Mouse (Mus musculus) natural killer cell, adult 2 months (primary cell): ENCODE results near the gene Add1.

Experiments
- DNase-seq, 2 experiments: peaks; one replicate each; pipeline ENCODE4 v3.0.0; 2022; ENCODE audit warnings: low spot score in 2 of 2

Gene Add1

DNA sequence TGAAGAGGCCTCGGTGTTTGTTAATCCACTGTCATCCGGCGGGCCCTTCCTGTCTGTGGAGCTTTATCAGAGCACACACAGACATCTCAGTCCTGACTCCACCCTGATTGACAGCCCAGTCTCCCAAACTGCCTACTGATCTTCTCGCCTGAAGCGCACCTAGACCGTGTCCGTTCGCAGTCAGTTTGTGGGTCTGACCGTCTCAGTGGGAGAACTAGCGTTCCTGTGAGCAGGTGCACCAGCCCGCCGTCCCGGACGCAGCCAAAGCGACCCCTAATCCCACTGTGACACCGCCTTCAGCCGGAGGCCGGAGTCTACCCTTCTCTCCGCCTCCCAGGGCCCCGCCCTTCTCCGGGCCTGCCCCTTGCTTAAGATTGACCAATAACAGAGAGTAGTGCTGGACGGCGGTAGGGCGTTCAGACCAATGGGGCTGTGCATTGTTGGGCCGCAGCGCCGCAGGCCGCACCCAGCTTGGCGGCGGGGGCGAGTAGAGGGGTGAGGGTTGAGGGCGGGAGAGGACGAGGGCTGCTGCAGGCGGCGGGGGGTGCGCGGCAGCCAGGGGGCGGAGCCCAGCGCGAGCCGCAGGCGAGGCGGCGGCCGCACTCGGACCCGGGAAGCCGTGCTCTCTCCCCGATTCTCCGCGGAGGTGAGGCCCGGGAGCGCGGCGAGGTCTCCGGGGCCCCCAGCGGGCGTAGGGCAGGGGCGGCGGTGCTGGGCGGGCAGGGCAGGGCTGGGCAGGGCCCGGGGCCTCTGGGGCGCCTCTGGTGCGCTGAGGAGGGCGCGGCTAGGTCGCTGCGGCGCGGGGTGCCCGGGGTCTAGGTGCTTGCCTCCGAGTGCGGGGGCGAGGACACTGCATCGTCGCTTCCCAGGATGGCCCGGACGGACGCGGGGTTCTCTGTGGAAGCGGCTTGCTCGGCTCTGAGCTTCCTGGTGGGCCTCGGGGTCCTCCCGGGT is at the start of gene Add1:
Gene Add1 (plus strand): TSS at position 397 of the 954 bp plus-strand sequence.
- peak; percentile 96 to 97 for DNase-seq

DNA sequence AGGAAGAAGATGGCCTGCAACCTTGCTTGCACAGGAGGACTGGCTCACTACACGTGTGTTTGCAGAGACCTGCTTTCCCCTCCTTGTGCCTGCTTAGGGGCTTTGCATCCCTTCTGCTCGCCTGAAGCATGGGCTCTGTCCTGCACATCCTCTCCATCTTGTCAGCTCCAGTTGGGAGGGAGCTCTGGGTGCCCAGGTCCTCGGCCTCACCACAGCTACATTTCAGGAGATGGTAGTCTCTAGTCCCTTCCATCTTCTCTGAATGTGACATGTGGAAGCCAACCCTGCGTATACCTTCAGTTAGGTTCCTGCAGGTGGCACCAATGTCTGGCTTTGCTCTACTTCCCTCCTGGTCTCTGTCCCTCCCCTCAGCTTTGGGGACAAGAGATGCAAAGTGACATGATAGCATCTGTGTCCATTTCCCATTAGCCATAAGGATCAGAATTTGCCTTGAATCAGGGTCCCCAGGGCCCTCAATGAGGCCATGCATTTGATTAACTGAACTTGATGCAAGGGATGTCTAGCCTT is 49.4 kb upstream of the Add1 start:
- DNase-seq, result peak in 1 of 2 experiments; percentile 37

DNA sequence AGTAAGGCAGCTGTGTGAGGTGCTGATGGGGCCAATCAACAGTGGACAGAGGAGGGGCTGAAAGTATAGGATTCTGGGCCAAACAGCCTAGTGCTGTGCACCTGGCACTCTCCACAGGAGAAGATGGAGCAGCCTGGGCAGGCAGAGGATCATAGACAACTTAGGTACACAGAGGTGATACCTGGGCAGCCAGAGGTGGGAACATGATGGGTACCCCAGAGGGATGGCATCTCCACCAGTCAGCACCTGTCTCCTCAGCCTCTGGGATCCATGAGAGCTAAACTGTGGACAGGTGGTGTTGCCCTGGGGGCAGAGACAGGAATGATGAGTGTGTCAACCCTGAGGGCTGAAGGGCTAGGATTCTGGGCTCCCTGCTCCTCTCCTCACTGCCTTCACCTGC is 49.0 kb upstream of the Add1 start:
- no peak for DNase-seq

DNA sequence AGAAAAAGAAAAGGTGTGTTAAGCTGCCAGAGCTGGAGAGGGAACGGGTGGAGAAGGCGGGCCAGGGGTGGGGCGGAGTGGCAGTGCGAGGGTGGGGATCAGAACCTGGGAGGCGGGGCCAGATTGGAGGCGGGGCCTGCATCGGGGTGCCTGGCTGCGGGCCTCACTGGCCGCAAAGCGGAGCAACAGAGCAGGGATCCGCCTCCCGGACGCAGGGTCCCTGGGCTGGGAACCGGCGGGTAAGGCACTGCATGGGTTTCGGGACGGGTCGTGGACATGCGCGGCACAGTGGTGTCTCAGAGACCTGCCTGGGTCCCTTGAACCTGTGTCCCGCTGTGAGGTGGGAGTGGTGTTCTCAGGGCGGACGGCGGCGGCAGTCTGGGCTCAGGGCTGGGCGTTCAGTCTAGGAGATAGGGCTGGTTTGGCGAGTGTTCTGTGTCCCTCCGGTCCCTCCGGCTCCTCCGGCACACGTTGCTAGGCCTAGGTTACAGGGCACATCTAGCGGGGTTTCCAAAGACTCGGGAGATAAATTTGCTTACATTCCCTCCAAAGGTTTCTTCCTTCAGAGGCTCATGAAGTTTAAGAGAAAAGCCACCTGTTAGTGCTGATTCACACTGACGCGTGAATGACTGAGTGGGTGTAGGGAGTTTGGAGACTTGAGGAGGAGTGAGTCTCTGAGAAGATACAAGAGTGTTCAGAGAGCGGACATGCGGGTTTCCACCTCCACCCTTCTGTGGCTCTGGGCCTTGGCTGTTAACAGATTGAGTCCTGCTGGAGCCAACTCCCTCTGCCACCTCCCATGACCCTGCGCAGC is 47.6 kb upstream of the Add1 start, which contains the start of gene Sh3bp2:
Gene Sh3bp2 (plus strand): TSS at position 176 of the 814 bp plus-strand sequence.
- DNase-seq, result peak; percentile 88 to 94

DNA sequence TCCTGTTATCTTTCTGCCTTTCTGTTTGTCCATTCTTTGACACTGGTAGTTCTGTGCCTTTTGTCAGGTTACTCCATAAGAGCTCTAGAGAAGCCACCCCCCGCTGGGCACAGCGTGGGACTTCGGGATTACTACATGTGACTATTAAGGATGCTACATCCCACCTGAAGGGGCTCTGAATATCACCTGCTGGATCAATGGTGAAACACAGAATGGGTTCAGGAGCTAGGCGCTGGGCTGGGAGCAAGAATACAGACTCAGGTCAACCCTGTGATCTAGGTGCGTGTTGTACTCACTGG is 47.0 kb upstream of the Add1 start:
- no peak for DNase-seq

DNA sequence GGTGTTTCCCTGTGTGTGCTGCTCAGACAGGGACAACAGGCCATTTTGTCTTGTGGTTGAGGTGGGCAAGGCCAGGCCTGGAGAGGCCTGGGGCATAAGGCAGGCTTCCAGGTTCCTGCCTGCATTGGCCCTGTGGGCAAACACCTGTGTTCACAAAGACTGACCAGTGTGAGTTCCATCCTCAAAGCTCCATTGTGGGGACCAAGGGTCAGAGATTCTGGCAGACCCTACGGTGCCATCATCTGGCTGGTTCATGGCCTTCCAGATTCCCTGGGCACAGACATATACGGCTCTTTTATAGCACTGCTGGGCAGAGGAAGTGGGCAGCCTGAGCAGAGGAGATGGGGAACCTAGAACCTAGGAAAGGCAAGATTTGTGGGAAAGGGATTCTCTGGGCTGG is 46.1 kb upstream of the Add1 start:
- DNase-seq, result no peak

DNA sequence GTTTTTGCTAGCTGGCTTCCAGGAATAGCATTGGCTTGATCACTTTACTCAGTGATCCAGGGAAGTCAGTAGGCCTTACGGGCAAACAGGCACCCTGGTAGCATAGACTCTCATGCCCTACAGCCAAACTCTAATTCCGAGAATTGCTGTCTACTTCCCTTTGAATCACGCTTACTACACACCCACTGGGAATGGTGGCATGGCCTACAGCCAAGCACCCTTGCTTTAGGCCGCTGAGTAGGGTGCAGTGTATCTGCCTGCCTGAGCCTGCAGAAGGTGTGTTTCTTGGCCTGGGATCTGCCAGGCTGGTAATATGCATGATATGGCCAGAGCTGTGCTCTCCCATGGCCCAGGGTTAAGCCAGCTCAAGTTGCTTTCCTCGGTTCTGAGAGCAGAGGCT is 44.7 kb upstream of the Add1 start:
- no peak for DNase-seq

DNA sequence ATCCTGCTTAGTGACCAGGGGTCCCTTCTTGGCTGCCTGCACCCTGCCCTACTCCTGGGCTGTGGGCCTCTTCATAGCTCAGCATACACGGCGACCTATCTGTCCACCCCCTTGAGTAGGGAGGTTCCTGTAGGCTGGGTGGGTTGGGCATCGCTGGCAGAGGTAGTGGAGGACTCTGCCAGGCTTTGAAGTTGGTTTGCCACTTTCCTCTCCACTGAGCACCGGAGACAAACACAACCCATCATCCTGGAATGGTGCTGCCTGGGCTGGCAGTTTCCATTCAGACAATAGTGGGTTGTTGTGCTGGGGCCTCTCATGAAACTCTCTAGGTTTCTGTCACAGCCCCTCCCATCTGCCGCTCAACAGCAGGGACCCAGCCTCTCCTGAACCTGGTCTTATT is 43.3 kb upstream of the Add1 start:
- no peak for DNase-seq

DNA sequence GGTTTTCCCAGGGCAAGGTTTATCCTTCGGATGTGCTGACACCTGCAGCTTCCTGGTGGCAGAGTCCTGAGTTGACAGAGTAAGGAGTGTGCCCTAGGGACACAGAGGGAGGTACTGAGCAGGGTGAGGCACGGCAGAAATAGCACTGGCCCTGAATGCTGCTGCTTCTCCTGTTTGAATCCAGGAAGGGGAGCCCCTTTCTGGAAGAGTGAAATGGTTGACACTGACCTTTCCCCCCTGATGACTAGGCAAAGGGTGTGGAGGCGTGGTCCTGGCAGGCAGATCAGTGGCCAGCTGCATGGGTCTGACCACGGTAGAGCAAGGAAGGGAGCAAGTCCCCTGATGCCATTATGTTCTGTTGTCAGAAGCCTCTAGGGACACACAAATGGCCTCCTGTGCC is 42.8 kb upstream of the Add1 start:
- DNase-seq, result no peak

DNA sequence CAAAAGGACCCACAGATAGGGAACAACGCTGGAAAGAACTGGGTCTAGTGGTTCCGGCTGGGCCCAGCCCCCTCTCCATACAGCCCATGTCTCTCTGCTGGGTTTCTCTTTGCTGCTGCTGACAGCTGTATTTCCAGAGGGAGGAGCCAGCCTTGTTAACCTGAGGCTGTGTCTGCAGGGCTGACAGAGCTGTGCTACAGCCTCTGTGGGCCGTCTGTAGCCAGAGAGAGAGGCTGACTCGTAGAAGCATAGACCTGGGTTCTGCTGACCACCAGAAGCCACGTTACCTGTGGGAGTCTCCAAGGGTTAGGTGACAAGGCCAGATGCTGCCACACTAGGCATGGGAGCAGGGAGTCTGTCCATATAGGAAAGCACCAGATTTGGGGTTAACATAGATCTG is 40.4 kb upstream of the Add1 start:
- DNase-seq, result no peak

DNA sequence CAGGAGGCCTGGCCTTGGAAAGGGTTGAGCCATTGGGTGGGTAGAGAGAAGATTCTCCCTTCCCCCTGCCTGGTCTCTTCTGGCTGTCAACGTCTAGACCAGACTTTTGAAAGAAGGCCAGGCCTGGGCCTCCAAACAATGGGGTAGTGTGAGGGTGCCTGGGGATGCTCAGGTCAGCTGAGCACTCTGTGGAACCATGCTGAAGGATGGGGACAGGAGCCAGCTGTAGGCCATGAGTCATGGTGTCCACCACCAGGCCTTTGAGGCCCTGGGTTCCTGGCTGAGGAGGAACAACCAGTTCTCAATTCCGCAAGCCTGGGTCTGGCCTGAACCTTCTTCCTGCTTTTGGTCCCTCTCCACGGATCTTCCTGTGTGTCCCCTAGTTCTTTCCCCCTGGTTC is 39.6 kb upstream of the Add1 start:
- DNase-seq, result no peak

DNA sequence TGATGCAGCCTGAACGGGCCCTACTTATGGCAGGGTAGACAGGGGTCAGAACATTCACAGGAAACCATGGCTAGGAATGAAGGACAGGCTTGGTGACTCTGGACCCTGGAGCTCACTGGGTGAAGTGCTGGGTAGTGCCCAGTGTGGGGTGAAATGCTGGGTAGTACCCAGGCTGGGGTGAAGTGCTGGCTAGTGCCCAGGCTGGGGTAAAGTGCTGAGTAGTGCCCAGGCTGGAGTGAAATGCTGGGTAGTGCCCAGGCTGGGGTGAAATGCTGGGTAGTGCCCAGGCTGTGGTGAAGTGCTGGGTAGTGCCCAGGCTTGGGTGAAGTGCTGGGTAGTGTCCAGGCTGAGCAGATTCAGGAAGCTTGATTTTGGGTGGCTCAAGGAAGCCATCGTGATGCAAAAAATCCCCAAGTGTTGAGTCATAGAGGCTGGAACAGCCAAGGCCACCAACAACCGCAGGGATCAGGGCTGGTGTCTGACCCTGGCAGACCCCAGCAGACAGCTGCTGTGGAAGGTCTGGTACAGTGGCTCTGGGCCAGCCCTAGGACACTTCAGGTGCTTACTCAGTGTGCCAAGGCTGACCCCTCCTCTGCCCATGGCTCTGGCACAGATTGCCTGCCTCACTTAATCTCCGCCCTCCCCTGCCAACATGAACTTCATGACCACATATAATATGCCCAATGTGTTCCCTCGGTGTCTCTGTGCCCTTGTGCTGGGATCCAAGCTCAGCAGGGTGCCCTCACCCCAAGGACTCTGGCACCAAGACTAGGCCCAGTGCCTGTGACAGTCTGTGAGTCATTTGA is 38.5 kb upstream of the Add1 start:
- no peak for DNase-seq

DNA sequence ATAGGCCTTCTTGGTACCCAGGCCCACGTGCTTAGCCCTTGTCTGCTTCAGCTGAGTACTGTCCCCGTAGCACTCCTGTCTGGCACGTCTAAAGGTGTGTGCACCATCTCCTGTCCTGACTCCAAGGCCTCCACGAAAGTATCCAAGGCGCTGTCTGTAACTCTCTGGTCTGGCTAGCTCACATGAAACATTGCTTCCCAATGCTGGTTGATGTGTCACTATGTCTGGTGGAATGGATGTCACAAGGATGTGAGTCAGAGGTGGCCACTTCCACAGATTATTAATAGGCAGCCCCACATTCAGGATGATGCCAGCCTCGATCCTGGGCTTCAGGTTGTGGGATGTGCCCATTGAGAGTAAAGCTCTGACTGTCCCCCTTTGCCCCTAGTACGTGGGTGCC is 37.6 kb upstream of the Add1 start:
- no peak for DNase-seq

DNA sequence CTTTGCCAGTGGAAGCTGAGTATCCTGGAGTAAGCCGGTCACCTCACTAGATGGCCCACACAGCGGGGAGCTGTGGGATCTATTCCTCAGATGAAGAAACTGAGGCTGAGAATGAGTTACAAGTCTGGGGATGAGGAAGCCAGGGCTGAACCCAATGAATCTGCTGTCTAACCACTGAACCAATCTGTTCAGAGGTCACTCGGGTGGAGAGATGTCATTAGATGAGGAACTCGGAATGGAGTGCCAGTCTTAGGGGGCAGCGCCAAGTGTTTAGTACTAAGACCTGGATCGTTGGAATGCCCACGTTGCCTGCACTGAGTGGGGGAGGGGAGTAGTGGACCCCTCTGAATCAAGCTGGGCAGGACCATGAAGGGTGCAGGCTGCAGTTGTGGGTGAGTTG is 35.4 kb upstream of the Add1 start:
- DNase-seq, result no peak

DNA sequence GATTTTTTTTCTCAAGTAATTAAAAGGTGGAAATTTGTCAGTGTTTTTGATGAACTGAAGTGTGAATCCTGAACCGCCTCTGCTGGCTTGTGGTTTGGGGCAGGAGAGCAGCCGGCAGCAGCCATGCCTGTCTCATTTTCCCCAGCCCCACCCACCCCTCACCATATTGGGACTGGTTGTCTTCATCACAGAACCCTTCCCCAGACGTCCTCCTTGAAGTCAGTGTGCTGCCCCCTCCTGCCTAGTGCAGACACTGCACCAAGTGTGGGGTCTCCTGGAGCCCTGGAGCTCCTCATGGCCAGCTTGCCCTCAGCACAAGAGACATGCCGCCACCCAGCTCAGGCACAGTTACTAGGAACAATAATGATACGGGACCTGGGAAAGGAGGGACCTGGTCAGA is 34.9 kb upstream of the Add1 start:
- DNase-seq, result peak; percentile 51 to 69

DNA sequence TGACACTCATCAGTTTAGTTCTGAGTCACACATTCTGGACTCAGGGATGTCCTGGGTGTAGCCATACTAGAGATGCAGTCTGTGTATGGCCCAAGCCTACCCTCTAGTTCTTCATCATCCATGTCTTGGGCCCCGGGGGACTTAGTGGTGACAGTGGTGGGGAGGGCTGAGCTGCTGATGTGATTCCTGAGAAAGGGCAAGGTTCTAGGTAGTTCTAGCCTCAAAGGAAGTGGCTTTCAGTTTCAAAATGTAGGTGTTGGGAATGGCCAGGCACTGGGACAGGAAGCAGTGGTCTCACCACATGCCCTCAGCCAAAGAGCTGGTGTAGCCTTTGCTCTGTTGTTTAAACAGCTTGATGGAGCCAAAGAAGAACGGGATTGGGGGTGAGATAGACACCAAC is 34.3 kb upstream of the Add1 start:
- peak; percentile 54 to 66 for DNase-seq

DNA sequence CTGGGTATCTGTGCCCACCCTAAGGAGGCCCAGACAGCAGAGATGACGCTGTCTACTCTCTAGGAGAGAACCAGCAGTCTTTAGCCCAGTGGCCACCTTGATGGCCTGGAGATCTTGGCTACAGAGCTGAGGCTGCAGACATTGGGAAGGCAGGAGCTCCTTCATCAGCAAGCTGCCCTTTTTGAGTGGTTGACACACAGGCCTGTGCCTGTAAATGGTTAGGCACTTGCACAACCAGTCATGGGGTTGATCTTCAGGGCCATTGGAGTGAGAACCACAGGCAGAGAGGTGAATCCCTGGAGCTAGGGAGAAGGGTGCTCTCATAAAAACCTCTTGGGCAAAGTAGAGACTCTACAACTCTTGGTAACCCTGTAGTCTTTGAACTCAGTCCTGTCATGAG is 31.3 kb upstream of the Add1 start:
- no peak for DNase-seq

DNA sequence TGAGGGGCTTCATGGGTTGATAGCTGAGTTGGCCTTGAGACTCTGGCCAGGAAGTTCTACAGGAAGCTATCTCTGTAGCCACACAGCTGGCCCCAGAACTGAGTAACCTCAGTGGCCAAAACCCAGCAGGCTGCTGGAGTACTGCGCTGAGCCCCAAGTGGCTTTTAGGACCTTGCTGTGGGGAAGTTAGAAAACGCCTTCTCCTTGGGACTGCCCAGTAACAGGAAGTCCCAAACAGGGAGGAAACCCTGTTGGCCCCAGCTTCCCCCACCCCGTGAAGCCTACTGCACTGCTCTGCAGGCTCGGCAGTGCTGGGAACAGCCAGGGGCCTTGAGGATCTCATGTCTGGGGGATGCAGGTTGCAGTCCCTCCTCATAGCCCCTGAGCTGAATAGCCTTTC is 30.4 kb upstream of the Add1 start:
- DNase-seq, result peak; percentile 38 to 43

DNA sequence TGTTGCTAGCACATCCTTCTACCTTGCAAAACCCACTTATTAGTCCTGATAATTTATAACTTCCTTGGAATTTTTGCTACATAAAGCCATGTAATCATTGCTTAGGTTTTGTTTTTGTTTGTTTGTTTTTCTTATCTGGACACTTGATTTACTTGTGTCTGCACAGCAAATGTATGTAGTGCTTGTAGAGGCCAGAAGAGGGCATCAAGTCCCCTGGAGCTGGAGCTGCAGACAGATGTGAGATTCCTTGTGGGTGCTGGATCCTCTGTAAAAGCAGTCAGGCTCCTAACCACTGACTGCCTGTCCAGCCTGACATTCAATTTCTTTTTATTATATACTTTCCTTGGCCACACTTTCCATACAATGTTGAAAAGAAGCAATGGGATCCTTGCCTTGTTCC is 26.1 kb upstream of the Add1 start:
- peak in 1 of 2 experiments; percentile 40 for DNase-seq

DNA sequence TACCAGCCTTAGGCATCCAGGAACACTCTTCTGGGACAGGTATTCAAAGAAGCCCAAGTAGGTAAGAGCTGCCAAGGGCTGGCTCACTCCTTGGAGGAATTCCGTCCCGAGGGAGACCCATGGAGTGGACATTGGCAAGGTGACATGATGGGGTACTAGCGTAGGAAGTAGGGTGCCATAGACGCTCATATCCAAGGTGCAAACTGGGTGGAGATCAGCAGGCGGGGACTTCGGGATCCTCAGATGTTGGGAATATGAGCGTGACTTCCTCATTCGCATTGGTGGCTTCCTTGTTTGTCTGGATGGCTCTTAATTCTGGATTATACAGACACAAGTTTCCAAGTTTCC is 24.4 kb upstream of the Add1 start:
- DNase-seq, result no peak

DNA sequence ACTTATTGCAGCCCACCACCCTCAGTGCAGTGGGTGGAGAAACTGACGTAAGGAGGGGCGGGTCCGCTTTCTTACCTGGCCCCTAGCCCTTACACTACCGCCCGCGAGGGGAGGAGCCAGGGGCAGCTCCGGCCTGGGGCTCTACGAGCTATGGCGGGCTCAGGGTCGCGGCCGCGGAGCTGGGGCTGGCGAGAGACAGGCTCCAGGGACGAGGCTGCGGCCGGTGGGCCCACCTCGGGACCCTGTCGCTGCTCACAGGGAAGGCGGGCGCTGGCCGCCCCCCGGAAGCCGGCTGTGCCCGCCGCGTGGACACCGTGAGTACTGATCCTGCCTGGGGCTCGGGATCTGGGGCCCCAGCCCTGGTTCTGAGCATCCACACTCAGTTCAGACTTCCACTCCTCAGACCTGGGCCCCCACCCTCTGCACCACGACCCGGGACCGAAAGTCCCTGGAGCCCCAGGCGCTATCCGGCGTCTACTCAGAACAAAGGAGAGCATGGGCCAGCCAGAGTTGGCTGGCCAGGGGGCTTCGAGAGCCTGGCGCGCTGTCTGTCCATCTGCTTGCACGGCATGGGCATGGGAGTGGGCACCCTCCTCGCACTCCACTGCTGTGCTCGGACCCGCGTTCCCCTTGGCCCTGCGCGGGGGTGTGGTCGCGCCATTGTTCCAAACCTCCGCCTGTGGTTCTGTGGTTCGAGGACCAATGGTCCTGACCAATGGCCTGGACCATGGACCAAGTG is 23.8 kb upstream of the Add1 start:
- DNase-seq, result no peak
